Mouse (Mus musculus) kidney, adult 18-20 months (tissue): ENCODE results near the gene Cd46.
A peak's percentile ranks its signal among the peaks of the same experiment; 100 is the strongest.

Experiments used
- DNase-seq: peaks from one replicate; pipeline ENCODE4 v3.0.0; 2021

Gene Cd46

GRCm38 (mm10) chr1:195092220-195092720 is at the start of gene Cd46:
Gene Cd46, minus strand, starts transcription at chr1:195092249.
- peak; percentile 84 for DNase-seq

GRCm38 (mm10) chr1:195132070-195132469 is 40.0 kb upstream of the Cd46 start:
- no peak for DNase-seq

GRCm38 (mm10) chr1:195131675-195132015 is 39.6 kb upstream of the Cd46 start:
- no peak for DNase-seq

DNA sequence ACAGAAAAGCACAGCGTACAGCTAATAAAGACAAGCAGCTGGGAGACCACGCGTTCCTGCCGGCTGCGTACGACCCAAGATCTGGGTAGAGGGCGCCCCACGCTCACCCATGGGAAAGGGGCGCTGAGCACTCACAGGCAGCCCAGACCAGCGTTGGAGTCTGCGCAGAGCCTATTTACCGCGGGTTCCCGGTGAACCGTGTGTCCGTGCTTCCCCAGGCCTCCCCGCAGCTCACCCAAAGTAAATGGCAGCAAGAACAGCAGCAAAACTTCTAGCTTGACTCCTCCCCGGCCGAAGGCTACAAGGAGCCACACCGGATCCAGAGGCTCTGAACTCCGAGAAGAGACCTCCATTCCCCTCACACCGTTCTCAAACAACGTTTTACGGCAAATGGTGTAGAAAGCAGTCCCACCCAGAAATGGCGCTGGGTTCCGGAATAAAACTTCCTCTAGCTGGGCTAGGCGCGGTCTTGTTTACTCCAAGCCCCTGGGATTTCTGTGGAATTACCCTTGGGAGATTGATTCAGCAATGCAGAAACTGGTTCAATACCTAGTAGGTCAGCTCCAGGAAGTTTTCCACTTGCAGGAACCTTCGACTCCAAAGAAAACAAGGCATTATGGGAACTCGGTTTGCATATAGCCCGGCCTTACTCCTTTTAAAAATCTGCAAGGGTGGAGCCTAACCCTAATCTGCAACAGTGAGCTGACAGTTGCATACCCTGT is 39.1 kb upstream of the Cd46 start, which contains the start of gene Cr1l:
Gene Cr1l, minus strand, starts transcription at position 634 of the 722 bp plus-strand sequence.
- peak; percentile 90 for DNase-seq

DNA sequence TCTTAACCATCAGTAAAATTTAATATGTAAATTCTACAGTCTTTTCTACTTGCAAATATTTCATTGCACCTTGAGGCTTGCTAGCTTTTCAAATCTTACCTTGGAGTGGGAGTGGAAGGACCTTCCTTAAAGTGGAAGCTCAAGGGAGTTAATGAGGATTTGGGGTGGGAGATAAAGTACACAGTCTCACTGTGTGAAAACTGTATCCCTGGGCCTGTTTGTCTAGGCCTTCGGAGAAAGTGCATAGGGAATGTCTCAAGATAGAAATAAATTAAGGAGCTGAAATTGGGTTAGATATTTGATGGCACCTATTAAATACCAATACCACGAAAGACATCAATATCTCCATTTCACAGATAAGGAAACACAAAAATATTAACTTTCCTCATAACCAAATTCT is 38.4 kb upstream of the Cd46 start:
- no peak for DNase-seq

DNA sequence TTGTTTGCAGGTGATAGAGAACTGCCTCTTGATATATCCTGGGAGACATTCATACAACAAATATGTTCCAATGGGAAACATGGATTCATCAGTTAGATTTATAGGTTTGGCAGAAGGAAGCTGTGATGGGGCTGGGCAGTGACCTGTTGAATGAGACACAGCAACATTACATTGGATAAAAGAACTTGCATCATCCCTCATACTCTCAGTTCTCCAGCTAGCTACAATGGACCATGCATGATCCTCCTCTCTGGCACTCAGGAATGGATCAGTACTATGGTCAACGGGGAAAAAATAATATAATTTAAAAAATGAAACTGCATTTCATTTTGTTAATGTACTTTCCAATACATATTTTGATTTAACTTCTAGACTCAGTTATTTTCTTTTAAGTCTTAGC is 37.8 kb upstream of the Cd46 start:
- DNase-seq: no peak

DNA sequence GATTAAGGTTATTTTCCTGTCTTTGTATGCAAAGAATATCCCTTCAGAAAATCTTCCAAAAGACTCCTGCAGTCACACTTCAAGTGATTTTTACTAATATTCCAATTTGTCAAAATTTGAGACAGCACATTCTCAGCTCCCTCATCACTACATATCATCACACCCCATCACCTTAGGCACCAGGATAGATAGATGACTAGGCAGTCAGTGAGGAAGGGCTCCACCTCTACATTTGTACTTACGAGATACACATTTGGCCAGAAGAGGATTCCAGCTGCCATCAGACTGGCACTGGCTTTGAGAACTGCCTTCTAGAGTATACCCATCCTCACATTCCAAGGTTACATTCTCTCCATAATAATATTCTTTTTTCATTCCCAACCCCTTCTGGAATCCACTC is 22.4 kb upstream of the Cd46 start:
- DNase-seq: no peak

- no peak for DNase-seq
These were observed 21.6 kb upstream of the Cd46 start for GRCm38 (mm10) chr1:195113621-195114020.

DNA sequence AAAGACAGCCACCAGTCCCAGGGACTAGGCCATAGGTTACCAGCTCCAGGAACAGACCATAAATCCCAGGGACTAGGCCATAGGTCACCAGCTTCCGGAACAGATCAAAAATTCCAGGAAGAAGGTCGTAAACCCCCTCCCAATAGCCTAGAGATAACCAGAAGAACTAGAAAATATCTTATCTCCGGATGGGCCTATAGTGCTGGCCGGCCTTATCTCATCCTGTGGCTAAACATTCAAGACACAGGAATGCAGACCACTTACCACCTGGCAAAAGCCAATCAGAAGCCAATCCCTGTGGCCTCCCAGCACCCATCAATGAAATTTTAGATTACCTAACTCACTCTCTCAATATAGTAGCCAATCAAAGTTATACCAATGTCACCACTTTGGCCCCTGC is 8.6 kb upstream of the Cd46 start:
- DNase-seq: no peak

DNA sequence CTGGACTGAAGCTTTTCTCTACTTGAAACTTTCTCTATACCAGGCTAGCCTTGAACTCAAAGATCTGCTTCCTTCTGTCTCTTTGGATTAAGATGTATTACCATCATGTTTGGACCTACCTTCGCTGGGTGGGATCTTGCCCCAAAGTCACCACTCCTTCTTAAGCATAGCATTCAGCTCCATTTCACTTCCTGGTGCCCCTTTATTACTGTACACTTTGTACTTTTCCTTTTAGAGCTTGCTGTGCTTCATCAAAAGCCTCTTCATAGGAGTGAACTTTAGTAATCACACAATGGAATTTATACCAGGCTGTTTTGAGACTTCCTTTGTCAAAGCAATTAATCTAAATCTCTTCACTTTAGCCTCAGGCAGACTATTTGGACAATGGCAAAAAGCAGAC is 6.0 kb upstream of the Cd46 start:
- DNase-seq: no peak

DNA sequence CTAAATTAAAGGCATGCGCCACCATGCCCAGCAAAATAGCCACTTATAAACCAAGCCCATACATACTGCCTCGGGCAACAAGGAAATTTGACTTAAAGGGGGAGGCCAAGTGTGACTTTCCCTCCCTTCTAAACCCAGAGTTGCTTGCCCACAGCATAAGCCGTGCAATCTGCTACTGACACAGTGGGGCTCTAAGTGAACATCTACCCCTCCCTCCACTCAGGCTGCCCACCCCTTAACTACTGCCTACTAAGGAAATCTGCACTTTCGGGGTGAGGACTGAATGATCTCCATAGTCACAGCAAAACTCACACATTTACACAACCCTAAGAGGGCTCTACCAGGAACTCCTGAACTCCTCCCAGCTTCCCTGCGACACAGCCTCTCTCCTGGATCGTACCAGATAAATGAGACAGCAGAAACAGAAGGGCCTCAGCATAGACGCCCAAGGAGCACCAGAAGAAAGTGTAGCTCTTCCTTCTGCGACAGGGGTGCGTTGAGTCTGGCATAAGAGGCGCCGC is 290 bp downstream of the Cd46 start:
- no peak for DNase-seq

DNA sequence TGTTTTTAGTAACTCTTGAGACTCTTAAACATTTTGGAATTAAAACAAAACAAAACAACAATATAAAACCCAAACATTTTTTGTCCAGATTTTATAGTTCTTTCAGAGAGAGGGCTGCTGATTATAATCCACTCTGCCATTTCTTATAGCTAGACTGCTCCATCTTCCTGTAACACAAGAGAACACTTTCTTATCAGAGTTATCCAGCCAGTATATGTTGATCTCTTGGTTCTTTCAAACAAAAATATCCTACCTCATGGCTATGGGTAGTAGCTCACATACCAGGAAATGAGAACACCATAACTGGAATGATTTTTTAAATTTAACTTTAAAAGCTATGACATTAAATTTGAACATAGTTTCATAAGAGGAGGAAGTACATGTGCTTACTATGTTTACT is 9.9 kb downstream of the Cd46 start:
- no peak for DNase-seq

DNA sequence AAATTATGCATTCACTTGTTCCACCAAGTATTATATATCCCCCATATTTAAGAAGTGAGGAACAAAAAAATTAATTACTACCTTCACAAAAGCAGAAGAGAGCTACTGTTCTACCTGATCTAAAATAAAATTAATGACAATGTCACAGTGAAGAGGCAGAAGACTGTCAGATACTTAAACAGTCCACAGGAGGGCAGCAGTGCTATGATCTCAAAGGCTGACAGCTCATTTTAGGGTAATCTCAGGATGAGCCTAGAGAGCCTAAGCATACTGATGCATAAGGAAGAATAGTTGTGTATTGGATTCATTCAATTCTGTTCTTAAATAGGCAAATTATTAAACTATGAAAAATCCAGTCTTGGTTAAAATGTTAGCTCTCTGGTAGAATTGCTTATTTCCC is 51.6 kb downstream of the Cd46 start:
- DNase-seq: no peak

GRCm38 (mm10) chr1:195038386-195038785 is 53.7 kb downstream of the Cd46 start:
- no peak for DNase-seq

DNA sequence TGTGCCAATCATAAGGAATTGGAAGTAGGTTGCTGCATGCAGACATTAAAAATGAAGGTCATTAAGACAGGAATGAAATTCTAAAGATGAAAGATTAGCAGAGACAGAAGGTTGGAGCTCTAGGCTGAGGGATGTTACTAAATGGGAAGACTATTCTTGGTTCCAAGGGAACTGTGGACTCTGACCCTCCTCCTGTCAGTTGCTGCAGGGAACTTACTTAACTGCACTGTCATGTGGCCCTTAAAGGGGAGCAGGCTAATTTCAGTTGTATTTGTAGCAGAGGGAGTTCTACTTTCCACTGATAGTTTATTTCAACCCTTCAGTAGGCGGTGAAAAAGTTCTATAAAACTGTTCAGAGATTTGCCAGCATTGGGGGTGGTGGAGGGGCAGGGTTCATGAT is 54.1 kb downstream of the Cd46 start:
- DNase-seq: no peak

GRCm38 (mm10) chr1:195037483-195037882 is 54.6 kb downstream of the Cd46 start:
- DNase-seq: no peak

- peak; percentile 51 for DNase-seq
These were observed 58.1 kb downstream of the Cd46 start for GRCm38 (mm10) chr1:195033941-195034340.

DNA sequence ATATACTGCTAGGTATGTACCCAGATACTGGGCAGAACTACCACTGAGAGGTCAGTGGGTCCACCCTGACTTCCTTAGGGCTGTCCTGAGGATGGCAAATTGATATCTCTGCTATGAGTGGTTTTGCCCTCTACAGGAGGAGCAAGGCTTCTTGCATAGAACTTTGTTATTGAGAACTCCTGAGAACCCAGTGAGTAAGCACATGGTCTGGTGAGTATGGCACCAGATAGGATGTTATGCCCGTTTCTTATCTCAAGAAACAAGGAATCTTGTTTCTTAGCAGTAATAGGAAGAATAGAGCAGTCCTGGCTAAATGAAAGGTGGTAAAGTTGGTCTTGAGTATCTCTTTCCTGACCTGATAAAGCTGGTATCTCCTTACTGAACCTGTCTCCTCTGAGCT is 59.3 kb downstream of the Cd46 start:
- no peak for DNase-seq

- peak; percentile 26 for DNase-seq
These were observed 60.3 kb downstream of the Cd46 start for GRCm38 (mm10) chr1:195031786-195032185.

- peak; percentile 1 for DNase-seq
These were observed 64.5 kb downstream of the Cd46 start for GRCm38 (mm10) chr1:195027507-195027906.

DNA sequence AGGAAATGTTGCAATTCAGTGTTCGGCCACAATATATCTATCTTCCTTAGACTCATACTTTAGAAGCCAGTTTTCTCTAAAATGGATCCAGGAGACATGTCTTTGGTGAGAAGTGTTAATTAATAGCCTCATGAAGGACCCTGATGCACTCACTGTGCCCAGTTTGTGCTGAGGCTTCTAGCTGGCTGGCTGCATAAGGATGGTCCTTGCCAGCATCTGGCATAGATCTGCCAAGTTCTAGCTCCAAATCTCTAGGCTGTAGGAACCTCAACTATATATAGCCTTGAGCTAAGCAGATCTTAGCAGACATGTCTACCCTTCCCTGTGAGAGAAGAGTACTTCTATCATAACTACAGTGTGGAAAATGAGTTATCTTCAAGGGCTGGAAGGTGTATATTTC is 68.2 kb downstream of the Cd46 start:
- no peak for DNase-seq

DNA sequence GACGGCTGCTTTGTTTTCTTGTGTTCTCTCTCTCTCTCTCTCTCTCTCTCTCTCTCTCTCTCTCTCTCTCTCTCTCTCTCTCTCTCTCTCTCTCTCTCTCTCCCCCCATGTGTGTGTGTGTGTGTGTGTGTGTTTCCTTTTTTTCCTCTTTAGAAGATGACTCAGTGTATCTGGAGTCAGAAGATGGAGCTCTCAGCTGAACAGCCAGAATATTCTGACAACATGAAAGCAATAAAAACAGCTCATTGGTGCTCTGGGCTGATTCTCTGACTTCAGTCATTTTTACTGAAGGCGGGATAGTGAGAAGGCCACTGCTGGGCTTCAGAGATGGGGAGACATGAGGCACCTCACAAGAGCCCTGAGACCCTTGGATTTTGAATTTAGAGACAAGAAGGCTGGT is 70.2 kb downstream of the Cd46 start:
- no peak for DNase-seq

DNA sequence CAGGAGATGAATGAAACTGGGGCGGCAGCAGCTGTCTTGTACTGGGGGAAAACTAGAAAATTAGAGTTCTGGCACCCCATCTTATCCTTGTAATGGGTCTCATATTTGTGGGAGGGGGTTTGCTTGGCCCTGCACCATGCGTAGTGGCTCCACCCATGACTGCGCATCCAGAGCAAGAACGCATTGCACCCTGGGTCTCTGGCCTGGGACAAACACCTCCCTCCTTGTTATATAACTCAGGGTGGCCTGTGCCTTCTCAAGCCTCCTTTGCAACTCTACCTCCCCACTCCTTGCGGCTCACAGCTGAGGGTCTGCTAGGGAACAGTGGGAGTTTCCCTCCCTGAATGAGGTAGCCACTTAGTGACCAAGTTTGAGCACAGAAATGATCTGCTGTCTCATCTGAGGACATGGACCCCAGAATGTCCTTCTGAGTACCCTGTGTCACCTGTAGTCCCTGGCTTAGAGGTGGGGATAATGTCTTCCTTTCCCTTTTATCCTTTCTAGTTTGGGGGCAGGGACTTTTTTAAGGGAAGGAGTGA is 72.9 kb downstream of the Cd46 start:
- no peak for DNase-seq
